Mouse (Mus musculus) stomach, postnatal 0 days (tissue): ENCODE measurements around the gene Nckap5l. TPM values are rescaled to one million over a fixed set of nuclear protein-coding genes. Genes with fewer than 3 reads are reported as not detected.
A peak's percentile ranks its signal among the peaks of the same experiment; 100 is the strongest.

Source experiments
- ATAC-seq: fragments of 200-750 bp; cut with Nextera tagmentation; 2 replicates; pipeline ENCODE4 v1.8.0; 2017; ENCODE audit not compliant: low FRiP score, low TSS enrichment
- DNase-seq: peaks from one replicate; pipeline ENCODE4 v3.0.0-alpha.2; 2016; ENCODE audit warnings: low spot score
- H3K27ac ChIP-seq: fragments of 300-500 bp; sonication (generic); replicated peaks from 2 replicates; pipeline ENCODE4 v1.5.1; 2014; ENCODE audit warnings: mild to moderate bottlenecking, control low read depth
- H3K27me3 ChIP-seq: fragments of 300-500 bp; sonication (generic); 2 replicates; pipeline ENCODE4 v1.6.1; 2014; ENCODE audit warnings: low read length; ENCODE audit not compliant: control insufficient read depth, insufficient read depth
- H3K36me3 ChIP-seq: fragments of 300-500 bp; sonication (generic); 2 replicates; pipeline ENCODE4 v1.6.1; 2014; ENCODE audit warnings: low read length, mixed read lengths; ENCODE audit not compliant: control insufficient read depth, insufficient read depth
- H3K4me1 ChIP-seq: fragments of 300-500 bp; sonication (generic); replicated peaks from 2 replicates; pipeline ENCODE4 v1.6.1; 2014; ENCODE audit warnings: antibody characterized with exemption; ENCODE audit not compliant: control insufficient read depth, insufficient read depth
- H3K4me2 ChIP-seq: fragments of 300-500 bp; sonication (generic); replicated peaks from 2 replicates; pipeline ENCODE4 v1.6.1; 2014; ENCODE audit warnings: low read depth, mild to moderate bottlenecking, control low read depth, moderate library complexity
- H3K4me3 ChIP-seq: fragments of 300-500 bp; sonication (generic); 2 replicates; pipeline ENCODE4 v1.5.1; 2014; ENCODE audit warnings: low read depth, low read length, control low read depth
- H3K9ac ChIP-seq: fragments of 300-500 bp; sonication (generic); 2 replicates; pipeline ENCODE4 v1.6.1; 2014; ENCODE audit warnings: mild to moderate bottlenecking, low read length, control low read depth, mixed read lengths
- H3K9me3 ChIP-seq: fragments of 300-500 bp; sonication (generic); 2 replicates; pipeline ENCODE4 v1.6.1; 2016; ENCODE audit warnings: low read length; ENCODE audit not compliant: control insufficient read depth
- CTCF ChIP-seq: IDR thresholded peaks from 2 replicates; pipeline ENCODE4 v1.5.1; 2016; ENCODE audit warnings: antibody characterized with exemption, low read depth, mild to moderate bottlenecking, moderate library complexity
- EP300 ChIP-seq: optimal IDR thresholded peaks from 2 replicates; pipeline ENCODE3; 2016; ENCODE audit warnings: antibody characterized with exemption
- WGBS: fragments of 180-500 bp; shearing (Covaris S2); extraction: QIAGEN DNeasy Blood & Tissue Kit; methylation state at CpG from one replicate; pipeline ENCODE4 v1.1.7; 2014; 5-methylcytosine and 5-hydroxymethylcytosine counted together
- polyA plus RNA-seq: library from polyadenylated mRNA; unstranded; fragments of >200 nt; fragmentation: Nextera tagmentation; extraction: Ambion mirVana; gene quantifications from 2 replicates; pipeline ENCODE4 v1.2.1, GENCODE M21; 2015

Nckap5l gene
- polyA plus RNA-seq, 1 experiment from 2014 or later = 2.1 TPM

- no peaks in the 10 kb centered on the region for H3K36me3 ChIP-seq
- peak overlapping the region; percentile 81 for H3K4me2 ChIP-seq
- no peaks in the 10 kb centered on the region for H3K9me3 ChIP-seq
- H3K4me1 ChIP-seq = 0 out of 2 replicates have a peak, but pooled peaks cover 4% of the 10 kb centered on the region
- peak; percentile 82 for ATAC-seq
- no peak for TF ChIP-seq CTCF
- no peak for TF ChIP-seq EP300
- 3% methylated on average over 24 of the region's 24 CpGs for WGBS
- peak overlapping the region; percentile 93 for H3K4me3 ChIP-seq
- peak; percentile 88 for DNase-seq
- H3K27me3 ChIP-seq = no peaks in the 10 kb centered on the region
- H3K27ac ChIP-seq = peak overlapping the region; percentile 98
- peak overlapping the region; percentile 96 for H3K9ac ChIP-seq
Measured at GRCm38 (mm10) chr15:99393386-99394252, 63.9 kb downstream of the Nckap5l start.

- no peaks in the 10 kb centered on the region for H3K9me3 ChIP-seq
- no peak for TF ChIP-seq EP300
- TF ChIP-seq CTCF = peak; percentile 42
- peak within 1 kb of the TSS; percentile 98 for H3K27ac ChIP-seq
- ATAC-seq (peak; percentile 97), DNase-seq (peak; percentile 99)
- H3K4me3 ChIP-seq = peak within 1 kb of the TSS; percentile 93
- peak within 1 kb of the TSS; percentile 96 for H3K9ac ChIP-seq
- under 1% methylated on average over 51 of the region's 51 CpGs for WGBS
- H3K4me2 ChIP-seq = peak within 1 kb of the TSS; percentile 81
- no peaks in the 10 kb centered on the region for H3K36me3 ChIP-seq
- H3K27me3 ChIP-seq = no peaks in the 10 kb centered on the region
- 0 out of 2 replicates have a peak, but pooled peaks cover 4% of the 10 kb centered on the region for H3K4me1 ChIP-seq
Measured at GRCm38 (mm10) chr15:99392486-99393385, 64.8 kb downstream of the Nckap5l start, which contains the start of gene Tmbim6. Tmbim6 (plus strand) TSS chr15:99392882.

- peak overlapping the region; percentile 82 for H3K27ac ChIP-seq
- no peaks in the 10 kb centered on the region for H3K36me3 ChIP-seq
- H3K27me3 ChIP-seq = no peaks in the 10 kb centered on the region
- H3K4me2 ChIP-seq = peak overlapping the region; percentile 45
- 0 out of 2 replicates have a peak, but pooled peaks cover 4% of the 10 kb centered on the region for H3K4me1 ChIP-seq
- peak; percentile 43 for DNase-seq
- H3K9ac ChIP-seq = no peak overlapping the region; the same call in 1 of the 2 replicates
- no peaks in the 10 kb centered on the region for H3K9me3 ChIP-seq
- WGBS = 80% methylated on average over 6 of the region's 6 CpGs
- H3K4me3 ChIP-seq = peak overlapping the region; percentile 28; the same call in 1 of the 2 replicates
- no peak for ATAC-seq
- no peak for TF ChIP-seq CTCF
- no peak for TF ChIP-seq EP300
Measured at GRCm38 (mm10) chr15:99391975-99392374, 65.6 kb downstream of the Nckap5l start.

- H3K9ac ChIP-seq = no peak overlapping the region
- H3K9me3 ChIP-seq = no peaks in the 10 kb centered on the region
- H3K36me3 ChIP-seq = no peaks in the 10 kb centered on the region
- H3K4me3 ChIP-seq = no peak overlapping the region
- 57% methylated on average over 7 of the region's 7 CpGs for WGBS
- TF ChIP-seq EP300 = no peak
- TF ChIP-seq CTCF = no peak
- ATAC-seq = no peak
- DNase-seq = no peak
- H3K4me2 ChIP-seq = no peak overlapping the region
- 0 out of 2 replicates have a peak, but pooled peaks cover 2% of the 10 kb centered on the region for H3K4me1 ChIP-seq
- H3K27me3 ChIP-seq = no peaks in the 10 kb centered on the region
- H3K27ac ChIP-seq = no peak overlapping the region
Measured at GRCm38 (mm10) chr15:99390472-99391401, 66.8 kb downstream of the Nckap5l start.

GRCm38 (mm10) chr15:99387976-99388375 lies 69.6 kb downstream of the Nckap5l start:
- ATAC-seq (no peak), DNase-seq (no peak)
- H3K9ac ChIP-seq = no peak overlapping the region
- no peak overlapping the region for H3K27ac ChIP-seq
- no peak overlapping the region for H3K4me2 ChIP-seq
- TF ChIP-seq EP300 (no peak), CTCF (no peak)
- 74% methylated on average over 4 of the region's 4 CpGs for WGBS
- H3K36me3 ChIP-seq = no peaks in the 10 kb centered on the region
- H3K4me1 ChIP-seq = no peaks in the 10 kb centered on the region
- no peak overlapping the region for H3K4me3 ChIP-seq
- H3K27me3 ChIP-seq = no peaks in the 10 kb centered on the region
- no peaks in the 10 kb centered on the region for H3K9me3 ChIP-seq
